Mouse (Mus musculus) B cell, adult (primary cell): ENCODE results near the gene Tmem171. TPM values are rescaled to one million over a fixed set of nuclear protein-coding genes. Genes with fewer than 3 reads are reported as not detected.

ENCODE experiments used
- total RNA-seq: library from RNA; stranded (reverse); gene quantifications from 4 replicates; pipeline ENCODE4 v1.2.4, GENCODE M21; 2023; ENCODE audit not compliant: inconsistent age

Gene Tmem171
- not detected in 4 replicates for total RNA-seq

GRCm38 (mm10) chr13:98694773-98695314, at the start of gene Tmem171:
Gene Tmem171 (minus strand): TSS chr13:98694834.

DNA sequence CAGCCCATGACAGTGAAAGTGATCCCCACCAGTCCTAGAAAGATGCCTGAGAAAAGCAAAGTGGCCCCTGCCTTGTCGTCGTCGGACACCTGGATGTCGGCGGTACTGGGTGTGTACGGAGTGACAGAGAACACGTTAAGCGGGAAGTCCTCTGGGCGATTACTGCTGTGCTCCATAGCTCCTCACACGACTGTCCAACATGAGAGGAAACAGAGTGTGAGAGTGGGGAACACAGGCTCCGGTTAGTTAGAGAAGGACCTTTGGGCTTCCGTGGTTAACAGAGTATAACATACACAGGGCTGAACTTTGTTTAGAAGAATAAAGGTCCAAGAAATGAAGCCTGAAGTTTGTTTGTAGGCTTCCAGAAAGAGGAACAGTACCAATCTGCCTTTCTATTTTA, 57.5 kb downstream of the Tmem171 start, which contains the start of gene Tmem174:
Gene Tmem174 (minus strand): TSS at position 266 of the 400 bp plus-strand sequence.

Other genes starting within 250 kb of the Tmem171 start
- not detected in 4 replicates for gene Gm10320, start 202.8 kb downstream of the Tmem171 start, total RNA-seq
- not detected in 4 replicates for gene Tmem174, start 57.4 kb downstream of the Tmem171 start, total RNA-seq
- 48.3 to 61.9 TPM (median 58.0 TPM) in 4 replicates for gene Fcho2, start 120.6 kb upstream of the Tmem171 start, total RNA-seq
- 99.4 to 107 TPM (median 104 TPM) in 4 replicates for gene Tnpo1, start 231.6 kb upstream of the Tmem171 start, total RNA-seq